Mouse (Mus musculus): ENCODE measurements around the gene Zfp768.
"Not testable (repeated sequence)": the region's sequence is repeated elsewhere in the genome, so short reads cannot be mapped to it uniquely, and the experiment has no call there.

Gene Zfp768

GRCm38 (mm10) chr7:127345512-127346325, at the start of gene Zfp768:
Gene Zfp768, minus strand, starts transcription at chr7:127345589.
- peak; percentile 97 for DNase-seq (ENCODE audit: low spot score)

- no peak for DNase-seq (ENCODE audit: low spot score)
These were observed 48.5 kb upstream of the Zfp768 start for GRCm38 (mm10) chr7:127393944-127394333.

DNA sequence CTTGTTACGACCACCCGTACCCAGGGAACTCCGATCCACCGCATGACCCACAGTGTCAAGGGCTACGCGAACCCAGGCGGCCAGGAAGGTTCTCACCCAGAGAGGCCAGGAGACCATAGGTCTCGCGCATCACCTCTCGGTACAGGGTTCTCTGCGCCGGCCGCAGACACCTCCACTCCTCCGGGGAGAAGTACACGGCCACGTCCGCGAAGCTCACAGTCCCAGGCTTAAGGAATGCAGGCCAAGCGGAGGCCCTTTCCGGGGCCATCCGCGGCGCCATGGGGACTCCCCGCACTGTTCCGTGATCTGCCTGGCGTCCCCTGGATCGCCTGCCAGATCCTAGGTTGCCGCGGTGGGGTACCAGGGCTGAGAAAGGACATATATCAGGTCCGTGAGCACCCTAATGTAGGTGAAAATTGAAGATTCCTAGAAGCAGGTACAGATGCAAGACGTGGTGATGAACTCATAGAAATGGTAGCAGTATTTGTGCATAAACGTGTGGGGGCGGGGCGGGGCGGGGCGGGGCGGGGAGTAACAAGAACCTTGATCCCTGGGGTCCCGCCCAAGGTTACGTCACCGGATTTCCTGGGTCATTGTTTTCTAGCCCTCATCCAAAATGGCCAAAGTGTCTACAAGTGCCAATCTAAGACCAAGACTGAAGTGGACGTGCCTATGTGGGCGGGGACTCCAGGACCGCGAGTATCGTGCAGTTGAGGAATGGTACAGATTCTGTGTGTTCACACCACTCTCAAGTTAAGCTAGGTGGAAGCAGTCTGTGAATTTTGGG, 48.0 kb upstream of the Zfp768 start, which contains the start of gene E430018J23Rik:
Gene E430018J23Rik (minus strand): TSS at position 473 of the 787 bp plus-strand sequence.
- peak; percentile 98 for DNase-seq (ENCODE audit: low spot score)

DNA sequence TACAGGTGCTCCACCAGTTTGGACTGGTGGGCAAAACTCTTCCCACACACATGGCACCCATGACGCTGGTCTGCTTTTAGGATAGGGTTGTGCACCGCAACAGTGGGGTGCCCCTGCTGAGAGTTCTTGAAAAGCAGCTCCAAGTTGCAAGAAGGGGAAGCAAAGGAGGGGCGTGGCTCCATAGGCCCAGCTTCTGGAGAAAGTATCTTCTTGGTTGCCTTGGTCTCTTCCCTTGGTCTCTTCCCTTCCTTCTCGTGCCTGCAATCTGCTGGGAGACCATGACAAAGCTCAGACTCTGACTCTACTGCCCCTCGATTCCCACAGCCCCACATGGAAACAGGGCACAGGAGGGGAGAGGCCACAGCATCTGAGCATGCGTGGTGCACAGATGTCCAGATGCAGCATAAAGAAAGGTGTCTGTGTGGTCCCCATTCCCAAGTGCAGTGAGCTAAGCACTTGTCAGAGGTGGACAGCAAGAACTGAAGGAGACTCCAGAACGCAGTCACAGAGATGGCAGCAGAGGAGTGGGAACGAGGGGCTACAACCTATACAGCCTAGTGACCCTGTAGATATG, 46.9 kb upstream of the Zfp768 start:
- DNase-seq (ENCODE audit: low spot score): no peak

DNA sequence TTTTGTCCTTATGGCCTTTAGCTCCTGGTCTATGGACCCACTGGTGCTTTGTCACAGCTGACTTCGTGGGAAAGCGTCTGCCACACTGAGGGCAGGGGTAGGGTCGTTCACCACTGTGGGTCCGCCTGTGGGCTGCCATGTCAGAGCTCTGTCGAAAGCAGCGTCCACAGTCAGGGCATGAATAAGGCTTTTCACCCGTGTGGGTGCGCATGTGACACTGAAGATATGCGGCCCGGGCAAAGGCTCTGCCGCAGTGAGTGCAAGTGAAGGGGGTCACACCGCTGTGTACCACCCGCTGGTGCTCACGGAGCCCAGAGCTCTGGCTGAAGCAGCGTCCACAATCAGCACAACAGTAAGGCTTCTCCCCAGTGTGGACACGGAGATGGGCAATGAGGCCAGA, 46.1 kb upstream of the Zfp768 start:
- no peak for DNase-seq (ENCODE audit: low spot score)

DNA sequence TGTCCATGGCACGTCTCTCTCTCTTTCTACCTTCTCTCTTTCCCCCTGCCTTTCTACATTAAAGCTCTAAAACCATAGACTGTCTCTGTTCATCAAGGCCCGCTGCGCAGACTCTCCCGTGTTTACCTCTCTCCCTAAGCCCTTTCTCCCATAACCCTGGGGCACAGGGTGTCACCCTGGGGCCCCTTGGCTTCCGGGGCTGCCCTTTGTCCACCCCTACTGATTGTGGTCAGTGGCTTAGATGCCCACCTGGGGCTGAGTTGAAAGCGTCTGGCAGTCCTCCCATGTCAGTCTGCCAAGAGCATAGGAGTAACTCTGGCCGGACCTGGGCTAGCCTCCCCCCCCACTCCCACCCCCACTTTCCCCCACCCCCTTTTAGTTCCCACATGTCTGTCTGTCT, 44.9 kb upstream of the Zfp768 start:
- DNase-seq (ENCODE audit: low spot score): no peak

- not testable (repeated sequence) for DNase-seq (ENCODE audit: low spot score)
These were observed 42.8 kb upstream of the Zfp768 start for GRCm38 (mm10) chr7:127388201-127388600.

DNA sequence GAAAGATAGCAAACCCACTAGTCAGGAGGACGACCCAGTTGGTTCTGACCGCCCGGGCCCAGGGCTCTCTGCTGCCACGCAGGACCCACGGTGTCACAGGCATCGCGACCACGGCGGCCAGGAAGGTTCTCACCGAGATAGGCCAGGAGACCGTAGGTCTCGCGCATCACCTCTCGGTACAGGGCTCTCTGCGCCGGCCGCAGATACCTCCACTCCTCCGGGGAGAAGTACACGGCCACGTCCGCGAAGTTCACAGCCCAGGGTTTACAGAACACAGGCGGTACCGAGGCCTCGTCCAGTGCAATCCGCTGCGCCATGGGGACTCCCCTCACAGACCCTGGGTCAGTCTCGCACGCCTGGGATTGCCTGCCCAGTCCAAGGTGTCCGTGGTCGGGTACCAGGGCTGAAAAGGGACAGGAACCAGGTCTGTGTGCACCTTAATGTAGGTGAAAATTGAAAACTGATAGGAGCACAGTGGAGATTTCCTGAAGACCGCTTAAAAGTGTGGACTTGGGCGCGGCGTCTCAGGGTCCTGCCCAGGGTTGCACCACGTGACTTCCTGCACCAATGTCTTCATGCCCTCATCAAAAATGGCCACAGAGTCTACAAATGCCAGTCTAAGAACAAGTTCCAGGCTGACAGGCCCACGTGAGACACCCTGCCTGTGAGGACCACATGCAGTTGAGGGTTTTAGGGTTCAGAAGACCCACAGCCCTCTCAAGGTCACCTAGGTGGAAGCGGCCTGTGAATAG, 41.4 kb upstream of the Zfp768 start, which contains the start of gene 9130019O22Rik:
Gene 9130019O22Rik (minus strand): TSS at position 526 of the 752 bp plus-strand sequence.
- peak; percentile 86 for DNase-seq (ENCODE audit: low spot score)

- not testable (repeated sequence) for DNase-seq (ENCODE audit: low spot score)
These were observed 40.2 kb upstream of the Zfp768 start for GRCm38 (mm10) chr7:127385560-127385959.

DNA sequence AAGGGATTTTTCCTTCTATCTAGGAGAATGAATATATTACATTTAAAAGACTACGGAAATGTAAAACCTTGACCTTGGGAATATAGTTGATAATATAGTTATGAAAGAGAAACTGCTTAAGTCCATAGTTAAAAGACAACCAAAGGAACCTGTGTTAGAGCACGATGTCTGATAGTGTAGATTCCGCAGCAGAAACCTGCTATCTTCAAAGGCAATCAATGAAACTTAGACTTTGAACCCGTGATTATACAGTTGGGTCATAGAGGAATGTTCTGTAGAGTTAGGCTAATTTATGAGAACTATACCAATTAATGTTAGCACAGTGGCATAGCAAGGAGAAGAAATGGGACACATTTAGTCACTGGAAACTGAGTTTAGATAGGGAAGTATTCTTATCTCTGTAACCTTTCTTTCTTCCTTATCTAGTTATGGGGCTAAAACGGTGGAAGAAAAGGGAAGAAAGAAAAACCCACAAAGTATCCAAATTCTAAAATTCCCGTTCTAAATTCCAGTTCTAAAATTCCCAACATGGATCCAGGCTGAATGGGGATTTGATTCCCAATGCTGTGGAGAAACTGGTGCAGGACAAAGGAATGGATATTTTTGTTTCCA, 33.0 kb upstream of the Zfp768 start:
- no peak for DNase-seq (ENCODE audit: low spot score)

- DNase-seq (ENCODE audit: low spot score): peak; percentile 92
These were observed 30.2 kb upstream of the Zfp768 start, which contains the start of gene Zfp747 for GRCm38 (mm10) chr7:127375271-127376245. Gene Zfp747, minus strand, starts transcription at chr7:127376050.

DNA sequence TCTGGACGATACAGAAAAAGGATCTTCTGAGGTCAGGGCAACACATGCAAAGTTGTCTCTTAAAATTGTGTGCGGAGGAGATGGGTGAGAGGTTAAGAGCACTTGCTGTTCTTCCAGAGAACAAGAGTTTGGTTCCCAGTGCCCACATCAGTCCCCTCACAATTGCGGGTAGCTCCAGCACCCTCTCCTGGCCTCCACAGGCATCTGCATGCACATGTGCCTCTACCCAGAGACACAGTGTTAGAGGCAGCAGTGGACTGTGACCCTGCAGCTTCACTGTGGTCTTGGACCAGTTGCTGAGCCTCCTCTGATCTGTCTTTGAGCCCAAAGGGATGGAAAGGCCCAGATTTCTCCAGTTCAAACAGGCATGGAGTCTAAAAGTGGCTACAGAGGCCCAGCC, 26.5 kb upstream of the Zfp768 start:
- not testable (repeated sequence) for DNase-seq (ENCODE audit: low spot score)

DNA sequence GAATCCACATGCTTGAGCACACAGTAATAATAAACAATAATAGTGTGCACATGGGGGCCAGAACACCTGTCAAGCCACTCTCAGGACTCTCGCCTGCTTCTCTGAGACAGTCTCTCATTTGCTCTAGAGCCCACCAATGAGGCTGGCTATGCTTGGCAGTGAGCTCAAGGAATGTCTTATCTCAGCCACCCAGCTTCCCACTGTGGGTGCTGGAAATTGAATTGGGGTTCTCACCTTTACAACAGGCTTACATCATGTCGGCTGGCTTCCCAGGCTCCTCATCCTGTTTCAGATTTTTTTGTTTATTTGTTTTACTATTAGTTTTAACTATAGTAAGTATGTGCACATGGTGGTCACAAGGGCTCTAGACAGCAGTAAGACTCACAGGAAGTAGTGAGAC, 25.8 kb upstream of the Zfp768 start:
- no peak for DNase-seq (ENCODE audit: low spot score)

- DNase-seq (ENCODE audit: low spot score): no peak
These were observed 20.9 kb upstream of the Zfp768 start for GRCm38 (mm10) chr7:127366249-127366648.

DNA sequence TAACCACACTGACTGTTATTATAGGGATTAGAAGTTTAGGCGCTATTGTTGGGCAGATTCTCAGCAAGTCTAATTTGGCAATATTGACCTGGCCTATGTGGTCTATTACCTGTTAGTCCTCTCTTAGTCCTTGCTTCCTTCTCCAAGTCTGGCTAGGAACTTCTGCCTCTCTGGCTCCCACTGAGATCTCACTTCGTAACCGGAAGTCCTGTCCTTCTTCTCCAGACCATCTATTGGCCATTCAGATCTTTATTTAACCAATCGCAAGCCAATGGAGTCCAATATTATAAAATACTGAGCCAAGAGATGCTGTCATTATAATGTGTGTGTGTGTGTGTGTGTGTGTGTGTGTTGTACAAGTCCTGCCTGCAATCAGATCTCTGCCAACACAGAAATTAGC, 18.8 kb upstream of the Zfp768 start:
- no peak for DNase-seq (ENCODE audit: low spot score)

DNA sequence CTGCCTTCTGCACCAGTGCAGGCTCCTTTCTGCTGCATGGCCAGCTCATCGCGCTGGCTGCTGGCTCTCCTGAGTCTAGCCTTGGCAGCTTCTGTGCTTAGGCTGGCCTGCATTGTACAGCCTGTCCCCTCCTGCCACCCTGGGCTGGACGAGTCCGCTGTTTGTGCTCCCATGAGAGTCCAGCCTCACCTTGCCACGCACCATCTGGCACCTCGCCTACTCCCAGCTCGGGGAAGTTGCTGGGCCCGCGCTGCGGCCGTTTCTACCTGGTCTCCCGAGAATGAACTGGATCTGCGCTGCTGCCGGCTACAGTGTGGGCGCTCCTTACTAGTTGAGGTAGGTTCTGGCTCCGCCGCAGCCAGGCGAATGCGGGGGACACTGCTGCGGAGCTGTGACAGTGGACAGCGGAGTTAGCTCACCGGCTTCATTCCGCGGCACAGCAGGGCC, 18.1 kb upstream of the Zfp768 start:
- no peak for DNase-seq (ENCODE audit: low spot score)

GRCm38 (mm10) chr7:127362418-127362817, 17.0 kb upstream of the Zfp768 start:
- not testable (repeated sequence) for DNase-seq (ENCODE audit: low spot score)

DNA sequence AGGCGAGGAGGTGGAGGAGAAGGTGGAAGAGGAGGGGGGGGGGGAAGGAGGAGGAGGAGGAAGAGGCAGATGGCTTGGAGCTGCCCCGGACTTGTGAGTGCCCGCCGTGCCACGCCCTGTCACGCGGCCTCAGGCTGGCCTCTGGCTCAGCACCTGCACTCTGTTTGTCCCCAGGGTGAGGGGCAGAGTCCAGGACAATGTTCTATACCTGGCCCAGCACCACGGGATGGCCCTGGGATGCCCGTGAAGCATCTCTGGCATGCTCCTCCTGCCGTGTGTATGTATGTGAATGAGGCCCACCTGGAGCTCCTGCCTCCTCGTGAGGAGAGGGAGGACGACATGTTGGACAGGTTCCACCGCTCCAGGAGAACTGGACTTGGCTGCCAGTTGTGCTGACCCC, 16.1 kb upstream of the Zfp768 start:
- DNase-seq (ENCODE audit: low spot score): no peak

- DNase-seq (ENCODE audit: low spot score): no peak
These were observed 14.9 kb upstream of the Zfp768 start for GRCm38 (mm10) chr7:127360265-127360664.

DNA sequence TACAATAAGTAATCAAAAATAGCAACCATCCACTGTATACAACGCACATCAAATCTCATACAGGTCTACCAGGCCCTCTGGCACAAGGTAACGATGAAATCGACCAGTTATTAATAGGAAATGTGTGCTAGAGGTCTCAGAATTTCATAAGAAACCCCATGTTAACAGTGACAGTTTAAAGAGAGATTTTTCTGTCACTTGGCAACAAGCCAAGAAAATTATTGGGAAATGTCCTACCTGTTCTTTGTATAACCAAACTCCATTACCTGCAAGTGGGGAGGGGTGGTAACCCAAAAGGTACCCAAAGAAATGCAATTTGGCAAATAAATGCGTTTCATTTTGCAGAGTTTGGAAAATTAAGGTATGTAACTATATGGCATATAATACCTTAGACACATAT, 13.1 kb upstream of the Zfp768 start:
- DNase-seq (ENCODE audit: low spot score): no peak
